Mouse (Mus musculus) gastrocnemius, postnatal 4 days (tissue): ENCODE measurements around the gene Kifc3. TPM values are rescaled to one million over a fixed set of nuclear protein-coding genes. Genes with fewer than 3 reads are reported as not detected.

Source experiments
- DNase-seq, 2 experiments: peaks; one replicate each; pipeline ENCODE4 v3.0.0; 2021 to 2022; ENCODE audit warnings: low spot score in 2 of 2, mixed read lengths in 2 of 2
- total RNA-seq, 2 experiments: library from RNA; stranded (reverse); gene quantifications; 2 replicates each; pipeline ENCODE4 v1.2.3; 2021

The Kifc3 gene
- total RNA-seq, 2 experiments from 2014 or later: 39.0 to 40.9 TPM

DNA sequence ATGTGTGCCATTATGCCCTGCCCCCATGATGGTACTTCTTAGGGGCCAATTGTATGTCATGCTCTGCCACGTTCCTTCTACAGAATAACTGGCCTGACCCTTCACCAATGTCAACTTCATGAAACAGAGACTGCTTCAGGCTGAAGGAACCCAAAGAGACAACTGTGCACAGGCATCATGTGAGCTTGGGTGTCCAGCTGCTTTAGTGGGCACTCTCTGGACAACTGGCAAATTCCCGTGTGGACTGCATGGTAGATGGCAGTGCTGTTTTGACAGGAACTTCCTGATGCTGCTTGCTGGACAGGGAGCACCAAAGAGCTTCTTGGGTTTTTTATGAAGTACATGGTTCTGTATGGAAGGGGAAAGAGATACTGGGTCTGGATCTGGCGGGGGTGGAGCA, 43.3 kb downstream of the Kifc3 start:
- DNase-seq: no peak

DNA sequence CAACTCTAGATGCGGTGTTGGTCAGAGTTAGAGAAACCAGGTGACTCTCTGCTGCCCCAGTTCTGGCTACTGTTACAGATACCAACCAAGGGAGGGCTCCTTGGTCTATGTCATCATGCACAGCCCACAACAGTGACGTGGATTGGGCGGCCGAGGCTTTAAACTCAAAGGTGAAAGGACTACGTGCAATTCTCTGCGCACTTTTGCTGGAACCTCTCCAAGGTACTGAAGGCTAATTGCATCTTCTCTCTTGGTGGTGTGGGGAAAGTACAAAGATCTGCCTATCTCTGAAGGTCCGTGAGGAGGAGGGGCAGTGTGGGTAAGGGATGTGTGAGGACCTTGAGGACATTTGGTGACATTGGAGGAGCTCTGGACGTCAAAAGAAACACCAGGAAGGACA, 44.0 kb downstream of the Kifc3 start:
- DNase-seq: no peak

DNA sequence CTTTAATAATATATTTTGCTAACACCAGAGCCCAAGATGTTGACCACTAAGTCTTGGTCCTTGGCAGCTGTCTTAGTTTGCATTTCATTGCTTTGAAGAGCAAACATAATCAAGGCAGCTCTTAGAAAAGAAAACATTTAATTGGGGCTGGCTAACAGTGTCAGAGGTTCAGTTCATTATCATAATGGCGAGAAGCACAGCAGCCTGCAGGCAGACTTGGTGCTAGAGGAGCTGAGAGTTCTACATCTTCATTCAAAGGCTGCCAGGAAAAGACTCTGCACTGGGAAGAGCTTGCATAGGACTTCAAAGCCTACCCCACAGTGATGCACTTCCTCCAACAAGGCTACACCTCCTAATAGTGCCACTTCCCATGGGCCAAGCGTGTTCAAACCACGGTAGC, 45.5 kb downstream of the Kifc3 start:
- DNase-seq: no peak

DNA sequence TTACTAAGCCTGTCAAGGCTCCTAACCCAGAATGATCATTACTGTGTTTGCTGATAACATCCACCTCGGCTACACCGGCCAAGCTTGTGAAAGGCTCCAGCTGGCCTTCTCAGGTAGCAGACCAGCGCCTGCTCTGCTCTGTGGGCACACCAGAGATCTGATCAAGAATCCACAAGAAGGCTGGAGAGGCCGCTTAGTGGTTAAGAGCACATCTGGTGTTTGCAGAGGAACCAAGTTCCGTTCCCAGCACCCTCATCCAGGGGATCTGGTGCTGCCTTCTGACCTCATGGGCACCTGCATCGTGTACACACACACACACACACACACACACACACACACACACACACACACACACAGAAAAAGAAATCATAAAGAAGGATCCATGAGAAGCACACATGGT, 46.5 kb downstream of the Kifc3 start:
- DNase-seq: no peak

DNA sequence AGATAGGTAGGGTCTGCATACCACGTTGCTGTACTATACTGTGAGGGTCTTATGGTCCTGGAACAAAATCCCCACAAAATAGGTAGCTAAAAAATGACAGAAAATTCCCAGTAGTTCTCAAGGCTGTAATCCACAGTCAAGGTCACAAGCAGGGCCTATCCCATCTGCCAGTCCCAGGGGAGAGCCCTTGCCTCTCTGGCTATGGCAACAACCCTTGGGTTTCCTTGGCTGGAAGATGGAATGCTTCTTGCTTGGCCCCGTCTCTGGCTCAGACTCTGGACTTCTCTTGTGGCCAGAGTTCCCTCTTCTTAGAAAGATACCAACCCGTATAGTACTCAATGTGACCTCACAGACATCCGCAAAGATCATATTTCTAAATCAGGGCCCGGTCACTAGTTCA, 47.3 kb downstream of the Kifc3 start:
- no peak for DNase-seq

DNA sequence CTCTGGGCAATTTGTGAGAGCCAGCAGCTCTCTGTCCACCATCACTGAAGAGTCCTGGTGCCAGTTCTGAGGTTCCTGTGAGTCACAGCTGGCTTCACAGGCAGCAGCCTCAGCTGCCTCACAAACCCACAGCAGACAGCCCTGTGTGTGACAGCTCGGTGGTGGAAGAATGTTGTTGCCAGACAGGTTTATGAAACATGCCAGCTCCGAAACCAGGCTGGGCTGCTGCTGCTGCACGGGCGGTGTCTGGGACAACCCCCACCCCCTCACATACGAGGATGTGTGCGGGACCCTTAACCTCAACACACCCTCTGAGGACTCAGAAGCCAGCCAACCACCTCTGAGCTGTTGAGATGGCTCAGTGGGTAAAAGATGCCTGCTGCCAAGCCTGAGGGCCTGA, 48.0 kb downstream of the Kifc3 start:
- no peak for DNase-seq

DNA sequence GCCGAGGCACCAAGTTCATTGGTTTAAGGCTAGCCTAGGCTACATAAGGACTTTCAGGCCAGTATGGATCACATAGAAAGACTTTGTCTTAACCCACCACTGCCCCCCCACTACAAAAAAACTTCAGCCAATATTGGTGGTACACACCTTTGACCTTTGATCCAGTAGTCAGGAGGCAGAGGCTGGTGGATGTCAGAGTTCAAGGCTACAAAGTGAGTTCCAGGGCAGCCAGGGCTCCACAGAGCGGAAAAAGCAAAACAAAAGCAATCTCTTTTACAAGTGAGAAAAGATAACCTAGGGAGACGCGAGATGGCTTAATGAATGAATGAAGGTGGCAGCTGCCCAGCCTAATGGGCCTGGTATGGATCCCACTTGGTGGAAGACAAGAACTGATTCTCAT, 48.6 kb downstream of the Kifc3 start:
- no peak for DNase-seq

DNA sequence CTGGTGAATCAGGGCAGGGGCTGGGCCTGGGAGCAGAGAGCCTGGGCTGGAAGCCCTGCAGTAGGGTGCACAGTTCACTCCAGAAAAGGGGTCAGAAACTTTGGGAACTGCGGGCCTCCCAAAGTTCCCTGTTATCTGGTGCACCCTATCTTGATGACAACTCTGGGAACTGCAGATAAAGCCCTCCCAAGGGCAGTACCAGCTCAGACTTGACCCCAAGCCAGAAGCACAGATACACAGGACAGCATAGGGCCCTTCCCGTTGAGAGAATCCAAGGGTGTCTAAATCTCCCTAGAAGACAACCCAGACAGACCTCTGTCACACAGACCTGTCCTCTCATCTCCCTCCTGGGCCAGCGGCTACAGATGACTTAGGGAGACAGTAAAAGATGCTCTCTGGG, 52.0 kb downstream of the Kifc3 start:
- DNase-seq: no peak

DNA sequence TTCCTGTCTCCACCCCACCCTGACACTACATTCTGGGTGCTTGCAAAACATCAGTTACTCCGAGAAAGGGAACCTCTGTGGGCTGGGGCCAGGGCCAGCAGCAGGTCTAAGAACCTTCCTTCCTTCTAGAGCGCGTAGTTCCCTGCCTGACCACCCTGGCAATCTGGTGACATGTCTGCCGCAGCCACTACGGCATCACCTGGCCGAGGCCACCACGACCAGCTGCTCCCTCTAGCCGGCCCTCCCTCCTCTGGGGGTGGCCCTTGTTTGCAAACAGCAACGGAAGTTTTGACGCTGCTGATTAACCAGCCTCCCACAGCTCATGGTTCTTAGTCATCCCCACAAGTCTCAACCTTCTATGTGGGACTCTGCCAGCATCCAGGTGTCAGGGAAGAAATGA, 53.2 kb downstream of the Kifc3 start:
- no peak for DNase-seq

DNA sequence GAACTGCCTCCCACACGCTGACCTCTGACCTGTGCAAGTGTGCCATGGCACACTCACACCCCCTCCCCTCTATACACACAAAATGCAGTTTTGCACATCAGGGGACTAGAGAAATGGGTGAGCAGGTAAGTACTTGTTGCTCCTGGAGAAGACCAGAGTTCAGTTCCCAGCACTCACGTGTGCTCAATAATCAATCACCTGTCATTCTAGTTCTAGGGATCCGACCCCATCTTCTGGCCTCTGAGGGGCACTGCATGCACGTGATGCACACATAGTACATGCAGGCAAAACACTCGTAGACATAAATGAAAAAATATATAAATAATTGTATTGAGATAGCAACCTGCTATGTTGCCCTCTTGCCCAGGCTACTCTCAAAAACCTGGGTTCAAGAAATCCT, 55.8 kb downstream of the Kifc3 start:
- DNase-seq: no peak

DNA sequence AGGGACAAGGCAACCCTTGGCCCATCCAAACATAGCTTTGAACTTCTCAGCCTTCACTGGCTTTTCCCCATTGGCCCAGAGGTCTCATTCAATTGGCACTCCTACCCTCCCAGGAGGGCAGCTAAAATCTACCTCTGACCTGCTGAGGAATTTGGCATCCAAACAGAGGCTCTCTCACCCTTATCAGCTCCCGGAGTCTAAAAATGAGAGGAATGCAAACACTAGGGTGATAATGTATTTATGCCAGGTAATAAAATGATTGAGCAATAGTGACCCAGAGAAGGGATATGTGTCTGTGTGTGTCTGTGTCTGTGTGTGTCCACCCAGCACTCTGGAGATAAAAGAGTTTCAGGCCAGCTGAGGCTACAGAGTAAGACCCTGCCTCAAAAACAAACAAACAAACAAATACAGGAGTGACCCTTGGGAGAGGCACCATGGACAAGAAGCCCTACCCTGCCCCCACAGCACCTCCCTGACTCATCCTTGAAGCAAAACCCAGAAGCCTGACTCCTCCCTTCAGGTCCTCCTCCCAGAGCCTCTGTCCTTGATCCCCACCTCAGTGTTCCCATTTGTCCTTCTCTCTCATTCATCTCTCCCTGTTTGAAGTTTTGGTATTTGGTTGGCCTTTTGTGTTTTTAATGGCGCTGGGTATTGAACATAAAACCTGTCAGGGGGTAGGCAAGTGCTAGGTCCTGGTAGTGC, 56.4 kb downstream of the Kifc3 start:
- DNase-seq: no peak

DNA sequence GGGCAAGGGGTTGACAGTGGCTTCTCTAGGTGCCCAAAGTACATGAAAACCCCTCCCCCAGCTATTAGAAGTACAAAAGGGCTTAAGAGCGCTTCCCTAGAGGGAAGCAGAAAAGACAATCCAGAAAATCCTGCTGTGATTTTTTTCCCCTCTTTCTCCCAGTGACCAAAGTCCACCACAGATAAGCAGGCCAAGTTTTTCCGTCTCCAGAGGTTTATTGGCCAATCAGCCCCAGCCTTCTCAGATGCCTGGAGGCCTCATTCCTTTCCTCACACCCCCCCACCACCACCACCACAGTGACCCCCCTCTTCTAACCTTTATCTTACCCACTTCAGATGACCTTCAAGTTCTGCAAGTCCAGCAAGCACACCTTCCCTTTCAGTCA, 58.0 kb downstream of the Kifc3 start:
- DNase-seq: no peak

DNA sequence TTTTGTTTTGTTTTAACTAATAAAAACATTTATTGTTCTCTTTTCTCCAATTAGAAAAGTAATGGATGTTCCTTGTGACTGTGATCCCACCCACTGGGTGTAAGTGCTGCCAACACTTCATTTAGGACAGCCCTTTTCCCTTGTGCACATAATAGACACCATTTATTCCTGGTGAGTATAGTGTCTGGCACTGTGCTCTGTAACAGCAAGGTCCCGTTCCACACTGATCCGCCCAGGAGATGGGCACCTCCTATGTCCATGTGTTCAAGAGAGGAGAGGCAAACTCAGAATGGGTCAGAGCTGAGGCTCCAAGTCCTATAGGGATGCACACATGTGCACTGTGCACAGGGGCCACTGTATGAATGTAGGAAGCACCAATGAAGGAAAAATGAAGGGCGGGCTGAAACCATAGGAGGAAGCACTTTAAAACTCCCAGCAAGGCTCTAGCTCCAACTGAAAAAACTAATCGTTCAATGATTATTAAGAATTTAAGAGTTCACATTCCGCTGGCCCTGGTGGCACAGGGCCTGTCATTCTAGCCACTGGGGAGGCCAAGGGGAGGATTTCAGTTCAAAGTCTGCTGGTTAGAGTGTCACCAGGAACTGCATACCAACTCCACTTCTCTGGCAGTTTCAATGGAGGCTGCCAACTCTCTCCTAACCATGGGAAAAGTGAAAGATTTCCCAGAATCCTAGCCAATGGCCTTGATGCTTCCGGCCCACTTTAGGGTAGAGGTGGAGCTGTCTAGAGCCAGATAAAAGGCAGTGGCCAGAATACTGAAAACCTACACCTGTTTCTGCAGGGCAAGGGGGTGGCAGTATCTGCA, 58.6 kb downstream of the Kifc3 start:
- no peak for DNase-seq

DNA sequence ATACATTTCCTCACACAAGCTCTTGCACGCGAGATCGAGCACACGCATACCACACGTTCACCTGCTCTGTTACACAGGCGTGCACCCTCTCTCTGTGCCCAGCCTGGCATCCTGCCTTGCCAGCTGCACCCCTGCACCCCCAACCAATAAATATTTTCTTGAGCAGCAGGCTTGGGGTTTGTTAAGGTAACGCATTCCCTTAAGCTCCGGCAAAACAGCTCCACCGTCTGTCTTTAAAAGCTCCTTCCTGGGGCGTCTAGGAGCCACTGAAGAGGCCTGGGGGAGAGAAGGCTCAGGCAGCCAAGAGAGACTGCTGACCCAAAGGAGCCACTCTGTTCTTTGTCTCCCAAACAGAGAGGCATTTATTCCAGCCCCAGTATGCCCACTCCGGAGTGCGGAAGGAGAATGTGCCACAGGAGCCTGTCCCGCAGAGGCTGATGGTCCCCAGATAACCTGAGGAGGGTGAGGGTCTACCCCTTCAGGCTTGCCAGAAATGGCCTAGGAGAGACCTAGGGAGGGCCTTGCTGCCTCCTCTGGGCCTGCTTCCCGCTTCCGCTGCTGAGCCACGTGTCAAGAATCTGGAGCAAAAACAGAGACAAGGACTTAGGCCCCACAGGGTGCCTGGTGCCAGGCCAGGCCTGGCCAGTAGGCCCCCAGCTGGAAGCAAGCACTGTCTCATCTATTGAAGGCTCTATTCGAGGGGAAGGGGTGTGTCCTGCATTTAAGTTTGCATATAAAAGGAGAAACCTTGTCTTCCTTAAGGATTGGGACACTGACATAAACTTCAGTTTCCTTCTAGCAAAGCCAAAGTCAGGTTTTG, 59.4 kb downstream of the Kifc3 start:
- no peak for DNase-seq

DNA sequence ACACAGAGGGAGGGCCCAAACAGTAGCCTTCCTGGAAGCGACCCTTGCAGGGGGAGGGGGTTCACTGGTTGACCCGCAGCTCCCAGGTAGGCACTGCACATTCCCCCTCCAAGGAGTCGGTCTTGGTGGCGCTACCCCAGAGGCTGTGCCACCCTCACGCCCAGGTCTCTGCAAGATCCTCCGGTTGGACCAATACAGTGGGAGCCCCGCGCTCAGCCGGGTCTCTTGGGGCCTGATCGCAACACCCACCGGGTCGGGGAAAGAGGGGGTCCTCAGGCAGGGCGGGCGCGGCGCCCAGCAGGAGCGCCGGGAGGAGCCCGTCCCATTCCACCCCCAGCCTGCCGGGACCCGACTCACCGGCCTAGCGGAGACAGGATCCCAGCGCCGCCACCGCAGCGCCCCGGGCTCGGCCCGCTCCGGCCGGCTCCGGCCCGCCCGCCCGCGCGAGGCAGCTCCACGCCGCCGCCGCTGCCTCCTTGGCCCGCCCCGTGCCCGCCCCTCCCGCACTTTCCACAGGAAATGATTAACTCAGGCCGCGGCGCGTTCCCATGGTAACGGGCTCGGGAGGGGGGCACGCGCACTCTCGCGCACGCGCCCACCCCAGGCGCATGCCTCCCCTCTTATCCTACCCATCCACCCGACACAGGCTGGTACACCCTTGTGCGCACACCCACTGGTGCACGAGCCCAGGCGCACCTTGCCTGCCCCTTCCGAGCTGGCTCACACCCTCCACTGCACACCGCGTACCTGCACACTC, 60.4 kb downstream of the Kifc3 start:
- peak; percentile 59 to 76 for DNase-seq

DNA sequence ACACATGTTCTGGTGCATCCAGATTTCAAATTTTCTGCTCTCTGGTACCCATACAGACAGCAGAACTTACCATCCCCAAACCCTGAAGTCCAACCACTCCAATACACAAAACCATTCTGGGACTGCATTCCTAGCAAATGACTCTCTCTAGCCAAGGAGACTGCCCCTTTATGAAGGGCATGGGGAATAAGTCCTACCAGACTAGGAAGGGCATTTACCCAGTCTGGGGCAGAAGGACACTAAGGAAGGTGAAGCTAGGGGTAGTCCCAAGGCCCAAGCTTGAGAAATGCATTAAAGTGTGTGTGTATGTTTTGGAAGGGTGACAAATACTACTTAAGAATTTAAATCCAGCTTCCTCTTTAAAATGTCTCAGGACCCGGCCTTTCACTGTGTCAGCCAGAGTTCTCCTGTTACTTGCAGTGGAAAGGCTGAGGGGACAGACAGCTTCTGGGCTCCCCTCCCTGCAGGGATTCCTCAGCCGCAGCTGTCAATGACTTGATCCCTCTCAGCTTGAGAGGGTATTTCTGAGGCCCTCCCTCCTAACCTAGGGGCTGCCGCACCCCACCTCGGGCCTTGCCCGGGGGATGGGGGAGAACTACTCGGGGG, 61.0 kb downstream of the Kifc3 start:
- DNase-seq: no peak

DNA sequence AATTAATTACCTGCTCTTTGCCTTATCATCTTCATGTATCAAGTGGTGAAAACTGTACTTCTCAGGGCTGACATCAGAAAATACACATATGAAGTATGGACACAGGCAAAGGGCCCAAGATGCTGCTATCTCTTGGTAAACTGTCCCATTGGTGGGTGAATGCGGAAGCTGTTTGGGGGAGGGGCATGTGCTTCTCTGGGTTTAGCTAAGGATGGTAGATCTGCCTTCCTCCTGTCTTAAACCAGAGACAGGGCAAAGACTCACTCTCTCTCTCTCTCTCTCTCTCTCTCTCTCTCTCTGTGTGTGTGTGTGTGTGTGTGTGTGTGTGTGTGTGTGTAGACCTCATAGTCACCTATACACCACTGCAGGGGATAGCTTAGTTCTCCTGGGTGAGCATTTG, 61.6 kb downstream of the Kifc3 start:
- no peak for DNase-seq

DNA sequence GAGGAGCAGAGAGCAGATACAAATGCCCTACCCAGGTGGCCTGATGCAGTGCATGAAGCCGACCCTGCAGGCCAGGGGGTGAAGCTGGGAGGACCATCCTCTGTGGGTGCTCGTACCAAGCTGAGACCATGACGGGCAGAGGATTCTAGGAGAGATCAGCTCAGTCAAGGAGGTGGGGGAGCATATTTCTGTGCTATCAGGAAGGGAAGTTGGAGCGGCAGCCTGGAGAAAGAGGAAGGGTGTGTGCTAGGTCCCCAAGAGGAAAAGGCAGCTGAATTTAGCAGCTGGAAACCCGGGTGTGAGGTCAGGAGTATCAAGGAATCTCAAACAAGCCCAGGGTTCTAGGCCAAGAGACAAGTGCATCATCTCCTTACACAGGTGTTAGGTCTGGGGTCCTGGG, 62.1 kb downstream of the Kifc3 start:
- no peak for DNase-seq

DNA sequence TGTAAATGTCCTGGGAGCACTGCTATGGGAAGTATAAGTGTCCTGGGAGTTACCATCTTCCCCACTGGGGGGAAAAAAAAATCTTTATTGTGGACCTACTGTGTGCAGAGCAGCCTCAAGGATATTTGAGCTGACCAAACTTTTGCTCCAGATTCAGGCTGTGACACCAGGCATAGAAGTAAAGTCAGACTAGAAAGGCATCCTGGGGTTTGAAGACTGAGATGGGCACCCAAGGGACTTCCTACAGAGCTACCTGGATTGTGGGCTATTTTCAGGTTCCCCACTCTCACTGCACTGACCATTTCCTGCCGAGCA, 63.6 kb downstream of the Kifc3 start:
- DNase-seq: no peak

DNA sequence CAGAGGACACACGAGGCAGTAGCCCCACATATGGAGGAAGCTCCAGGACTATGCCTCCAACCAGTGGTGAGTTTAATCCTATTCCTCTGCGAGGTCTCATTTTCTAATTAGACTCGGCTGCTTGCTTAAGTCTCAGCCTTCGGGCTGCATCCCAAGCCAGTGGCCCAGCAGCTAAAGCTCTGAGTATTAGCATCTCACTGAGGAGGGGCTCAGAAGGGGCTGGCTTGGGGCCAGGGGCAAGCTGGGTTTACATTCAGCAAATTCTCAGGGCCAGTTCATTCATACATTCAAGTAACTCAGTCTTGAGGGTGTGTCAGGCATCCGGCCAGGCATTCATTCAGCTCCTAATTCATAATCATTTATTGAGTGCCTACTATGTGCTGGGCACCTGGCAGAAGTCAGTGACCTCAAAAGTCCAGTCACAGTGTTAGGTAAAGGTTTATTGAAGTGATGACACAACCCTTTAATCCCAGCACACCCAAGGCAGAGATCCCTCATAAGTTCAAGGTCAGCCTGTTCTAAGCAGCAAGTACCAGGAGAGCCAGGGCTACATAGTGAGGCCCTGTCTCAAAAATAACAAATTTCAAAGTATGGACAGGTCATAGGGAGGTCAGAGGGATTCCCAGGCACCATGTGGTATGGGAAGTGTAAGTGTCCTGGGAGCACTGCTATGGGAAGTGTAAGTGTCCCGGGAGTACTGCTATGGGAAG, 64.1 kb downstream of the Kifc3 start:
- DNase-seq: no peak
